Mouse (Mus musculus): ENCODE results near the gene Snx30. TPM values are rescaled to one million over a fixed set of nuclear protein-coding genes. Genes with fewer than 3 reads are reported as not detected.

The Snx30 gene
- total and polyA plus RNA-seq, 2 experiments from 2014 or later = 21.7 to 39.6 TPM

GRCm38 (mm10) chr4:59937543-59937942 is 131.9 kb downstream of the Snx30 start:
- ATAC-seq (ENCODE audit: low FRiP score) (no peak), DNase-seq (ENCODE audit: low spot score) (no peak)
- H3K27me3 ChIP-seq (ENCODE audit: insufficient read depth, low read length) = no peaks in the 10 kb centered on the region
- no peak overlapping the region for H3K9ac ChIP-seq (replicated peaks; ENCODE audit: low read length, poor library complexity, severe bottlenecking)
- no peaks in the 10 kb centered on the region for H3K36me3 ChIP-seq (ENCODE audit: insufficient read depth, low read length)
- TF ChIP-seq CTCF (IDR thresholded peaks at IDR 0.05) = no peak
- 77% methylated on average over 2 of the region's 2 CpGs for WGBS
- H3K4me3 ChIP-seq (ENCODE audit: low read depth, low read length) = no peak overlapping the region
- no peak overlapping the region for H3K27ac ChIP-seq (ENCODE audit: low read depth, low read length)
- no peaks in the 10 kb centered on the region for H3K9me3 ChIP-seq (ENCODE audit: low read length)
- no peaks in the 10 kb centered on the region for H3K4me1 ChIP-seq (ENCODE audit: insufficient read depth, low read length)
- no peak overlapping the region for H3K4me2 ChIP-seq (ENCODE audit: low read depth, low read length, poor library complexity, severe bottlenecking)

Other genes with a start within 250 kb of the Snx30 start
- gene Hsdl2, start 224.3 kb upstream of the Snx30 start, total RNA-seq (2014; rRNA removed) = 27.7 and 29.7 TPM in 2 replicates
- 33.0 and 39.4 TPM in 2 replicates for gene Hsdl2, start 224.3 kb upstream of the Snx30 start, polyA plus RNA-seq (2015; fragmentation: Nextera tagmentation; extraction: Ambion mirVana)
- 27.9 and 38.9 TPM in 2 replicates for gene E130308A19Rik, start 179.6 kb upstream of the Snx30 start, total RNA-seq (2014; rRNA removed)
- gene E130308A19Rik, start 179.6 kb upstream of the Snx30 start, polyA plus RNA-seq (2015; fragmentation: Nextera tagmentation; extraction: Ambion mirVana) = 27.9 and 33.5 TPM in 2 replicates
- gene Inip, start 4.3 kb upstream of the Snx30 start, total RNA-seq (2014; rRNA removed) = 20.8 and 26.8 TPM in 2 replicates
- gene Inip, start 4.3 kb upstream of the Snx30 start, polyA plus RNA-seq (2015; fragmentation: Nextera tagmentation; extraction: Ambion mirVana) = 33.0 and 35.8 TPM in 2 replicates
- gene Slc46a2, start 109.2 kb downstream of the Snx30 start, total RNA-seq (2014; rRNA removed) = 0.16 TPM in 1 of 2 replicates, not detected in the other
- gene Slc46a2, start 109.2 kb downstream of the Snx30 start, polyA plus RNA-seq (2015; fragmentation: Nextera tagmentation; extraction: Ambion mirVana) = 0.05 and 0.11 TPM in 2 replicates
- gene Mup4, start 154.9 kb downstream of the Snx30 start, total RNA-seq (2014; rRNA removed) = not detected in 2 replicates
- gene Mup4, start 154.9 kb downstream of the Snx30 start, polyA plus RNA-seq (2015; fragmentation: Nextera tagmentation; extraction: Ambion mirVana) = not detected in 2 replicates
- gene Mup6, start 158.5 kb downstream of the Snx30 start, total RNA-seq (2014; rRNA removed) = not detected in 2 replicates
- 0.35 TPM in 1 of 2 replicates, not detected in the other for gene Mup6, start 158.5 kb downstream of the Snx30 start, polyA plus RNA-seq (2015; fragmentation: Nextera tagmentation; extraction: Ambion mirVana)

All from midbrain, postnatal 0 days (tissue).